Comparison of ENCODE assay signal across 7 mouse cellular contexts in the genomic region with DNA sequence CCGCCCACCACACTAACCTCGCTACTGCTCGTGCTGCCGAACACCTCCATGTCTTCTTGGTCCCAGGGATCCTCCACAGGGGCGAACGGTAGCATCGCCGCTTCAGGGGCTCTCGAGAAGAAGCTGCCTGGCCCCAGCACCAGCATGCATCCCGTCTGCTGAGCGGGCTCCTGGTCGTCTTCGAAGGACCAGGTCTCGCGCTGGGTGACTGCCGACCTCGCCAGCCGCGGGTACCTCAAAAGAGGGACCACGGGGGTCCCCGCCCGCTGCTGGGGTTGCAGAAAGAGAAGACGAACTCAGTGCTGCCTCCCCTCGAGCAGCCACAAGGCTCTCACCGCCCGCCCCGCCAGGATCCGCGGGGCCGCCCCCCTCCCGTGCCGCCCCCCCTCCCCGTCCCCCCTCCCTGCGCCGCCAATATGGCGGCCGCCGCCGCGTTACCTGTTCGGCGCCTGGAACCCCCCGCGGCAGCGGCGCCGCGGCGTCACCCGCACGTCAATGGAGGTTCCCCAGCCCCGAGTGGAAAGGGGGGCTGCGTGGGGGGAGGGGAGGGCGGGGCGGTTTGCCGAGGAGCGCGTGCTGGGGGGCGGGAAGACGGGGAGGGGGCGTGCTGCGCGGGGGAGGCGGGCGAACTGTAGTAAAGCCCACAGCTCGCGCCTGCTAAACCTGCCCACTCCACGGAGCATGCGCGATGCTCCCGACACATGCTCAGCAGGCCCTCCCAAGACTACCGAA.
DNase-seq lines count a peak whose midpoint lies in the region; ATAC-seq lines count a peak whose summit lies in the region.

No protein-coding gene starts in this region.

- no peaks in the 10 kb centered on the region for H3K4me1 ChIP-seq in forebrain, embryonic 16.5 days (replicated peaks; ENCODE audit: control insufficient read depth, insufficient read depth, low read length)
- H3K4me1 ChIP-seq in hindbrain, embryonic 16.5 days (ENCODE audit: control insufficient read depth, insufficient read depth, low read depth, low read length) = no peaks in the 10 kb centered on the region

- peak overlapping the region; percentile 60 for H3K4me2 ChIP-seq in forebrain, embryonic 16.5 days (ENCODE audit: low read length)
- H3K4me2 ChIP-seq in hindbrain, embryonic 16.5 days (ENCODE audit: low read length) = peak overlapping the region; percentile 60

- WGBS in forebrain, embryonic 16.5 days = 16% methylated on average over 28 of the region's 72 CpGs
- WGBS in hindbrain, embryonic 16.5 days = 25% methylated on average over 20 of the region's 72 CpGs

- H3K27ac ChIP-seq in forebrain, embryonic 16.5 days (ENCODE audit: low read length) = peak overlapping the region; percentile 84
- H3K27ac ChIP-seq in hindbrain, embryonic 16.5 days (ENCODE audit: low read depth, low read length) = peak overlapping the region; percentile 85

- peak overlapping the region; percentile 70 for H3K9ac ChIP-seq in forebrain, embryonic 16.5 days (replicated peaks; ENCODE audit: low read depth, low read length)
- peak overlapping the region; percentile 73 for H3K9ac ChIP-seq in hindbrain, embryonic 16.5 days (ENCODE audit: low read depth, low read length)

- no peaks in the 10 kb centered on the region for H3K36me3 ChIP-seq in forebrain, embryonic 16.5 days (ENCODE audit: control insufficient read depth, insufficient read depth)
- H3K36me3 ChIP-seq in hindbrain, embryonic 16.5 days (ENCODE audit: control insufficient read depth, insufficient read depth, low read length) = no peaks in the 10 kb centered on the region

- intact Hi-C loops in left cerebral cortex, postnatal 14 days (cut with DNase I) = no loop called here

- peak overlapping the region; percentile 67 for H3K4me3 ChIP-seq in forebrain, embryonic 16.5 days (replicated peaks; ENCODE audit: low read length)
- H3K4me3 ChIP-seq in hindbrain, embryonic 16.5 days (ENCODE audit: low read length) = peak overlapping the region; percentile 61

- peak; percentile 97 for ATAC-seq in forebrain, embryonic 16.5 days
- peak; percentile 98 for ATAC-seq in hindbrain, embryonic 16.5 days
- peak; percentile 41; the same call in 1 of the 2 replicates for ATAC-seq in megakaryocyte-erythroid progenitor cell, adult 5-6 weeks (replicated peaks; ENCODE audit: low FRiP score, low TSS enrichment, poor library complexity, severe bottlenecking)

- H3K27me3 ChIP-seq in forebrain, embryonic 16.5 days (replicated peaks; ENCODE audit: control insufficient read depth, insufficient read depth, low read length) = no peaks in the 10 kb centered on the region
- no peaks in the 10 kb centered on the region for H3K27me3 ChIP-seq in hindbrain, embryonic 16.5 days (replicated peaks; ENCODE audit: control insufficient read depth, insufficient read depth, low read length)

- peak; percentile 82 for DNase-seq in ZHBTc4 (ENCODE audit: low read depth, low spot score)
- peak; percentile 63 for DNase-seq in cerebellum, adult 11-12 months
- peak; percentile 15 to 49 for DNase-seq in left cerebral cortex, postnatal 14 days (ENCODE audit: low spot score in 2 of 2)
- peak; percentile 27 to 28 for DNase-seq in right cerebral cortex, postnatal 36 days (ENCODE audit: low spot score in 2 of 2)

- H3K9me3 ChIP-seq in forebrain, embryonic 16.5 days (ENCODE audit: control insufficient read depth, low read length) = no peaks in the 10 kb centered on the region
- H3K9me3 ChIP-seq in hindbrain, embryonic 16.5 days (ENCODE audit: control insufficient read depth, low read length) = no peaks in the 10 kb centered on the region

Comparison
In these comparisons a context has a peak if more than half of its experiments do, and no peak if none do; other contexts are left out.
1. Peak in every context shown above with its lines: DNase-seq, ATAC-seq, H3K4me3 ChIP-seq and H3K27ac ChIP-seq.
2. DNase-seq: peak in every context shown above with its lines; median percentile 82 in ZHBTc4; 63 in cerebellum, adult 11-12 months; 32 in left cerebral cortex, postnatal 14 days; 28 in right cerebral cortex, postnatal 36 days.
3. ATAC-seq: peak in every context shown above with its lines; median percentile 98 in hindbrain, embryonic 16.5 days; 97 in forebrain, embryonic 16.5 days; 41 in megakaryocyte-erythroid progenitor cell, adult 5-6 weeks.